Mouse (Mus musculus): ENCODE measurements around the gene Dgkq.

Gene Dgkq

GRCm38 (mm10) chr5:108626050-108626660 is 43.3 kb downstream of the Dgkq start:
- in situ Hi-C loops (cut with MboI, MseI) = loop anchor here in 1 of 2 experiments (25.0 kb wide), 1 partner anchor 1311 kb away; no protein-coding TSS in a partner anchor

- in situ Hi-C loops (cut with MboI, MseI) = loop anchor here (25.0 kb wide), 2 partner anchors 1540 to 1665 kb away; partner anchors contain the start of genes Pole (in 1 of the 2) and Pxmp2 (in 1 of the 2)
Measured at GRCm38 (mm10) chr5:108621870-108622269, 47.6 kb downstream of the Dgkq start.

DNA sequence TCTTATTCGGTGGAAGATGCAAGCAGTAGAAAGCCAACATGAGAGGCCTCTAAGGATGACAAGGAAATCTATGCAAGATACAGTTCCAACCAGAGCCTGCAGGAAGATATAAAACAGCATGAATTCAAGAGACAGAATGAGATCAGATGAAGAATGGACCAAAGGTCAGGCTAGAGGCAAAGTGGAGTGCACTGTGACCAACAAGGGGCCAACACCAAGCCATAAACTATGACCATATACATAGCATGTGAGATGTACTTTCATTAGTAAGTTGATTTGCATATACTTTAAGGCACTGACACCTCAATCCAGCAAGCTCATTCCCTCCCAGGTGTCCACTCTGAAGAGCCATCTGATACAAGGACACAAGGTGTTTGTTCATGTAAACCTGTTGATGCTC is 59.0 kb downstream of the Dgkq start:
- in situ Hi-C loops (cut with MboI, MseI) = loop anchor here (25.0 kb wide), 2 partner anchors 1552 to 1677 kb away; partner anchors contain the start of genes Pole (in 1 of the 2) and Pxmp2 (in 1 of the 2)

DNA sequence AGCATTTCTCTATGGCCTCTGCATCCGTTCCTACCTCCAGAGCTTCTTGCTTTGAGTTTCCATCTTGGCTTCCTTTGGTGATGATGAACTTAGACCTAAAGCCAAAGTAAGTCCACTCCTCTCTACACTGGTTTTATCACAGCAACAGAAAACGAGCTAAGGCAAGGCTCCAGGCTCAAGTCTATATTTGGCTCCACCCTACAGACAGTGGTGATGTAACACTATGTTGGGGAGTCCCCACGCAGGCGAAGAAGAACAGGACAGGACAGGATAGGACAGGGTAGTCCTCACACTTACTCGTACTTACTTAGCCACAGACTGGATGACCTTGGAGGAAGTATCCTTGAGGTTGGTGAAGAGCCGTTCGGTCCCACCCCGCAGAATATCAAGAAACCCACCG is 66.9 kb downstream of the Dgkq start:
- in situ Hi-C loops (cut with MboI, MseI) = loop anchor here (25.0 kb wide), 2 partner anchors 1560 to 1685 kb away; partner anchors contain the start of genes Pole (in 1 of the 2) and Pxmp2 (in 1 of the 2)

GRCm38 (mm10) chr5:108599923-108600322 is 69.5 kb downstream of the Dgkq start:
- in situ Hi-C loops (cut with MboI, MseI) = loop anchor here (25.0 kb wide), 2 partner anchors 1562 to 1687 kb away; partner anchors contain the start of genes Pole (in 1 of the 2) and Pxmp2 (in 1 of the 2)
